Mouse (Mus musculus) cerebellum, adult 9-11 months (tissue): ENCODE measurements around the gene Mepce.
A peak's percentile ranks its signal among the peaks of the same experiment; 100 is the strongest.
"Not testable (repeated sequence)": the region's sequence is repeated elsewhere in the genome, so short reads cannot be mapped to it uniquely, and the experiment has no call there.

ENCODE experiments used
- DNase-seq: peaks from one replicate; pipeline ENCODE4 v3.0.0; 2022

The Mepce gene

DNA sequence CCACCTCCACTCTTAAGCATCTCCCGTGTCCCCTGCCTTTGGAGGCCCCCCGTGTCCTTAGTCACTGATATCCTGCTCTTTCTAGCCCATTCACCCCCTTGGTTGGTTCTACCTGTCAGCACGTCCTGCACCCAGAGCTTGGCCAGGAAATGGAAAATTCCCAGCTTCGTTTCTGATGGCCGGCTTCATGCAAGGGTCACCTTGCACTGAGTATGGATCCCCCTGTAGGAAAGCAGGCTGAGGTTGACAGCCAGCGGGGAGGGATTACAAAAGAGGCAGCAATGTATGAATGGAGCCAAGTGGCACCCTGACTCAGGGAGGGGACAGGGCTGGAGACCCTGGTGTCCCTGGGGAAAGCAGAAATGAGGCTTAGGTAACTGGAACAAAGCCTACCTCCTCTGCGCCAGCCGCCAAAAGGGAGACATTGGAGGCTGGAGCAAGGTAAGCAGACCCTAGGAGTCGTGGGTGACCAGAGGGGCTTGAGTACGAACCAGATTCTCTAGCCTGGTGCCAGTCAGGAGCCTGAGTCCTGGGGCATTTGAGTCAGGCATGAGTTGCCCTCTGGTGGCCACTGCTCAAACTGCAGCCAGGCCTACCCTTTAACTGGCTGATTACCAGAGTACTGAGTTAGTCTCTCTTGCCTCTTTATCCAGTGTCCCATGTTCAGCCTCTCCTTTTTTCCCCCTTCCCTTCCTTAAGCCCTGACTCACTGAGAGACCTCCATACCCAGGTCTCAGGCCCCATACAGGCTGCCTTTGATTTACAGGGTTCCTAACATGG lies 30.4 kb downstream of the Mepce start:
- peak; percentile 86 for DNase-seq

DNA sequence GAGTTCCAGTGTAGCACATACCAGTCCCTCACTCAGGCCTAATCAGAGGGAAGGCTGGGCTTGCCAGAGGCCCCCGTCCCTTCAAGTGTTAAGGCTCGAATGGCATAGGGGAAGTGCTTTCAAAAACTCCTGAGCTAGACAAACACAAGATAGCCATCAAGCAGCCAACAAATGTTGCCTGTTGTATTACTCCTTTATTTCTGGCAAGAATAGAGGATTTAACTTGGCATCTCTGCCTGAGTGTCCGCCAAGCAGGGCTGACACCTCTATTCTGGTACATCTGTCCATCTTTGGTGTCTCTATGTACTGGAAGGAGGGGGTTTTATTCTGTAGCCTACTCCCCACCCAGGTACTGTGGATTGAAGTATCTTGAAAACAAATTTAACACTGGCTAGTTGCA lies 31.3 kb downstream of the Mepce start:
- DNase-seq: peak; percentile 46

DNA sequence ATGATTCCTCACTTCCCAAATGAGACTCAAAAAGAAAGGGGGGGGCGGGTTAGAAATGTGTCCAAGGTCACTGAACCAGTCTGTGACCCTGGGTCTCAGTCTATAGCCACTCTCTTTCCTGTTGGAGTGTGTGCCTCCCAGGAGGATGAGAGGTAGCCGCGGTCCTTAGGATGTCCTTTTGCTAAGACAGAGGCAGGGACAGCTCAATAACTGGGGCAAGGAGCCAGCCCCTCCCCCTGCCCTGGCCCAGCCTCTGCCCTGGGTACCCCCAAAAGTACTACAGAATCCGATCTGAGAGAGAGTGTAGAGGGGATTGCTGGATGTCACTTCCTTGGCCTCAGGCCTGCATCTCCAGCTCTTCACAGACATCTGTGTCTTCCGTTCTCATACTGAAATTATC lies 32.0 kb downstream of the Mepce start:
- peak; percentile 40 for DNase-seq

DNA sequence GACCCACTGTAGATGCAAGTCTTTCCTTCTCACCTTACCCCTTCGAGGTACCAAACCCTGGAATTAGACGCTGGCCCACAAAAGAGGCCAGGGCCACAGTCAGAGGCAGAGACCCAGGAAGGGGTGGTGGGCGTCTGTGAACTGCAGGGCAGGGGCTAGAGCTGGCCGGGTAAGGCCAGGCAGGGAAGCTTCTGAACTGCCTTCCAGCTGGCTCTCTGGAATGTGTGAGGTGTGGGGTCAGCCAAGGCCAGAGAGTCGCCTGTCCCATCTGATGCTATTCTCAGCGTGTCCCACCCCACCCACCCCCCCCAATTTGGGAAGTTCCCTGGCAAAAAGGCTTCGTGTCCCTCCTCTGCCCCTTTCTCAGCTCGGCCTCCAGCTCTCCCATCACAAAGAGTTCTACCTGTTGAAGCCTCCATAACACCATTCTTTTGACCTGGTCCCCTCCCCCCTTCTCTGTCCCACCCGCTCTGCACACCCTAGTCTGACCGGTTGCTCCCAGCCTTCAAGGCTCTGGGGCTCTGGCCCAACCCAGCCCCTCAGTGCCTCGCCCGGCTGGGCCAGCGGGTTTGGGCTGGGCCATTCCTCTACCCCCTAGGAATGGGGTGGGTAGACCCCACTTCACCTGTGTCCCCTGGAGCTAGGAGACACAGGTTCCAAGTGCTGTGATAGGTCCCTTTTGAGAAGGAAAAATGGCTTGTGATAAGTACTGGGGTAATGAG lies 34.2 kb downstream of the Mepce start:
- DNase-seq: peak; percentile 22

DNA sequence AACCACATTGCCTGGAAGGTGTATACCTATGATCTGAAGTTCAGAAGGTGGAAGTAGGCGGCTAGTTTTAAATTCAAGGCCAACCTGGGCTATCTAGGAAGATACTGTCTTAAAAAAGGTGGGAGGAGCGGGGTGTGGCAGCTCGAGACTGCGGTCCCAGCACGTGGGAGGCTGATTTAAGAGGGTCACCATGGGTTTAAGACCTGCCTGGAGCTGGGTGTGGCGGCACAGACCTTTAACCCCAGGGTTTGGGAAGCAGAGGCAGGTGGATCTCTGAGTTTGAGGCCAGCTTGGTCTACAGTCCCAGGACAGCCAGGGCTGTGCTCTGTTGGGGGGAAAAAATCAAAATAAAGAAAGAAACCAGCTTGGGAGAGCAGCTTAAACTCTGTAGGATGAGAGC lies 35.5 kb downstream of the Mepce start:
- DNase-seq: no peak

DNA sequence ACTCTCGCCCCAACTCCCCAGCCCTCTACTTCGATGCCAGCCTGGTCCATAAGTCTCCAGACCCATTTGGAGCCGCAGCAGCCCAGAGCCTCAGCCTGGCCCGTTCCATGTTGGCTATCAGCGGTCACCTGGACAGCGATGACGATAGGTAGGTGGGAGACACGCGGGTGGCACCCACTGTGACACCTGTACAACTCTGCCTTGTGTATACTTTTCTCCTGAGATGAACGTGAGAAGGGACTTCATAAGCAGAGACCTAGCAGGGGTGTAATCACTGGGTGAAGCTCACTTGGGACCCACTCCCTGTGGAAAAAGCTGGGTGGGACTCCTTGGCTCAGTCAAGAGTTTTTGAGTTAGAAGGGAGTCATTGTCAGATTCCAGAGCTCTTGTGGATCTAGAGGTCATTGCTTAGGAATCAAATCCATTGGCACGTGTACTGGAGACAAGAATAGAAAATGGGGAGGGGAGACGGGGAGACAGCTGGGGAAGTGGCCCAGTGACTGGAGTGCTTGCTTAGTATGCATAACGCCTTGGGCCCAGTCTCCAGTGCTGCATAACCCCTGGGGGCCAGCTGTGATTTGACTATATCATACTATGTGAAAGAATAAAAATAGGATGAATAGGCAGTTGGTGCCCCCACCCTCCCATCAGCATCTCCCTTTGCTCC lies 36.1 kb downstream of the Mepce start:
- DNase-seq: no peak

DNA sequence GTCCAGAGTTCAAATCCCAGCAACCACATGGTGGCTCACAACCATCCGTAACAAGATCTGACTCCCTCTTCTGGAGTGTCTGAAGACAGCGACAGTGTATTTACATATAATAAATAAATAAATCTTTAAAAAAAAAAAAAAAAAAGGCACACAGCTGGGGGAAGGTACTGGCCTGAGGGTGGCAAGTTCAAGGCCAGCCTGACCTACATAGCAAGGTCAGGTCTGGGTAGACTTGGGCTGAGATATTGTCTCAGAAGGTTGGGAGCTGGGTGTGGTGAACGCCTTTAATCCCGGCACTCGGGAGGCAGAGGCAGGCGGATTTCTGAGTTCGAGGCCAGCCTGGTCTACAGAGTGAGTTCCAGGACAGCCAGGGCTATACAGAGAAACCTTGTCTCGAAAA lies 37.2 kb downstream of the Mepce start:
- DNase-seq: not testable (repeated sequence)

DNA sequence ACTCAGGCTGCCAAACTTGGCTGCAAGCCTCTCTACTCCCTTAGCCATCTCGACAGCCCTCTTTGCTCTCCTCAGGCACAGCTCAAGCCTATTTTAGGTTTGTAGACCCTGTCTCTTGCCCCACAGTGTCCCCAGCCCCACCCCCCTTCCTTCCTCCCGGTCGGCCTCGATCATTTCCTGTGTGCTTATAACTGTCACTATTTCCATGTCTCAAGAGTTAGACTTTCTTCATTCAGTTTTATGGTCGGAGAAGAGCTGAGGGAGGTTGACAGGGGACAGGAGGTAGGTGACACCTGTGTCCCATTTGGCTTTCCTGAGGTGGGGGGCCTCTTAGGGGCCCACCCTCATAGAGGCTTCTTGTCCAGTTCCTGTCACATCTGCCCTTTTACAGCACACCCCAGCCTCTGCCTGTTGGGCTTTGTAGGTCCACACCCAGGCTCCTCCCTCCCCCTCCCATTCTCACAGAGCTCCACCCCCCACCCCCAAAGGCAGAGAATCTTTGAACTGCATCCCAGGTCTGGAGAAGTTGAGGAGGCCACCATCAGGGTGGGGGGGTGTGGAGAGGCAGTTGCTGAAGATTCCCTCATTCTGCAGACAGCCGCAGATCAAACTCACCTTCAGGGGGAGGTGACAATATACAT lies 38.1 kb downstream of the Mepce start:
- no peak for DNase-seq

DNA sequence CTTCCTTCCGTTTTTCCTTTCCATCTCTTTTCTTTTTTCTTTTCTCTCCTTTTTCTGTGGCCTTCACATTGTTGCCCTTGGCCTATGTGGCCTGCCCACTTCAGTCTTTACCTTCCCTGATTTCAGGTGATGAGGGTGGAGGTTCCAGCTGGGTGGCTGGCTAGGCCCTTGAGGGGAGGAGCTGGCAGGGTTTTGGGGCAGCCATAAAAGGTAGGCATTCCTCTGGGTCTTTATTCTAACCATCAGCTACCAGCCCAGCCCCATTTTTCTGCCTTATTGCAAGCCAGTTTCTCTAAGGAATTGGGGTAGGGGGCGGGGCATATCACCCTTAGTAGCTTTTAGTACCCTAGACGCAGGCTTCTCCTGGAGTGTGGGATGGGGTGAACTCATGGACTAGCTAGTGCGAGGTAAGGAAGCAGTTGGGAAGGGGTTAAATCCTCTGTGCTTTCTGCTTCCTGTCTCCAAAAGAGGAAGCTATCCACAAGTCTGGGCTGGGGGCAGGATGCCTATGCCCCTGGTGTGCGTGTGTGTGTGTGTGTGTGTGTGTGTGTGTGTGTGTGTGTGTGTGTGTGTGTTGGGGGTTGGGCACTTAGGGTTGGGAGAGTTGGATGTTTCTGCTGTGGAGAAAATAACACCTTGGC lies 39.2 kb downstream of the Mepce start:
- peak; percentile 55 for DNase-seq

DNA sequence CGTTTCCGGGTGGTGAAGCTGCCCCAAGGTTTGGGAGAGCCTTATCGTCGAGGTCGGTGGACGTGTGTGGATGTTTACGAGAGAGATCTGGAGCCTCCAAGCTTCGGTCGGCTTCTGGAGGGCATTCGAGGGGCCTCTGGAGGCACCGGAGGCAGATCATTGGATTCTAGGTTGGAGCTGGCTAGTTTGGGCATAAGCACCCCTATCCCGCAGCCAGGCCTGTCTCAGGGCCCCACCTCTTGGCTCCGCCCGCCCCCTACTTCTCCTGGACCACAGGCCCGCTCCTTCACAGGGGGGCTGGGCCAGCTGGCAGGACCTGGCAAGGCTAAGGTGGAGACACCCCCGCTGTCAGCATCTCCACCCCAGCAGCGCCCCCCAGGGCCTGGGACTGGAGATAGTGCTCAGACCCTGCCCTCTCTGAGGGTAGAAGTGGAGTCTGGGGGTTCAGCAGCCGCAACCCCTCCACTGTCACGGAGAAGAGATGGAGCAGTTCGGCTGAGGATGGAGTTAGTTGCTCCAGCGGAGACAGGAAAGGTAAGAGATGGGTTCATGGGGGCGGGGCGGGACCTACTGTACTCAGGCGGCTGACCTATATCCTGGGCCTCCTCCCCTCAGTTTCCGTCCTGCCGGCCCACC lies 40.0 kb downstream of the Mepce start:
- peak; percentile 84 for DNase-seq

DNA sequence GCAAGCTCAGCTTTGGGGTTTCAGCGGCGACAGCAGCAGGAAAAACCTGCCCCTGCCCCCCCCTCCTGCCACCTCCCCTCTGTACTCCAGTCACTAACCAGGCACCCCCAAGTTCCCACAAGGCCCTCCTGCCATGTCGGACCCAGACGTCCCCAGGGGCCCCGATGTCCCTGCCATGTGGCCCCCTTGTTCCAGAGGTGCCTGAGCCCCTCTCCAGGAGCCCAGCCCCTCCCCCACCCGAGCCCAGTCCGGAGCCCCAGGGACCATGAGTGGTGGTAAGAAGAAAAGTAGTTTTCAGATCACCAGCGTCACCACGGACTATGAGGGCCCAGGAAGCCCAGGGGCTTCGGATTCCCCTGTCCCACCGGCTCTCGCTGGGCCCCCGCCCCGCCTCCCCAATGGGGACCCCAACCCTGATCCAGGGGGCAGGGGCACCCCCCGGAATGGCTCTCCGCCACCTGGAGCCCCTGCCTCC lies 40.6 kb downstream of the Mepce start:
- peak; percentile 67 for DNase-seq

DNA sequence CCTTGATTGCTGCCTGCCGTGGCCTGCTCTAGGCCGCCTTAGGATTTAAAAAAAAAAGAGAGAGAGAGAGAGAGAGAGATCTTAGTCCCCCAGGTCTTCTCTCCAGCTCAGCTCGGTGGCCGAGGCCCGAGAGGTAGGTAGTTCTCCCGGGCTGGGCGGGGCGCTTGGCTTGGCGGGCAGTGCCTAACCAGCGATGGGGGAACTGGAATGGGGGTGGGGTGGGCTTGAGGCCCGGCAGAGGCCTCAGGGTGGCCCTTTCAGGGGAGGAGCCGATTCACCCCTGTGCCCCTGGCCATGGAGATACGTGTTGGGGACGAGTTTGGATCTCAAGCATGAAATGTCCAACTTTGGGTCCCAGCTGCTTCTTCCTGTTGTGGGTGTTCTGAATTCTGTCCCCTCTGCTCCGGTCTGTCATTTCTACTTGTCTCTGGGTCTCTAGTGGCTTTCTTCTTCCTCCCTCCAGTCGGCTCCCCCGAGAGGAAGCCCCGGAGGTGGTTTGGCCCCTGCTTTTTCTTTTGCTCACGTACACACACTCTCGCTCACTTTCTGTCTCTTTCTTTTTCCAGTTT lies 41.1 kb downstream of the Mepce start:
- peak; percentile 73 for DNase-seq

DNA sequence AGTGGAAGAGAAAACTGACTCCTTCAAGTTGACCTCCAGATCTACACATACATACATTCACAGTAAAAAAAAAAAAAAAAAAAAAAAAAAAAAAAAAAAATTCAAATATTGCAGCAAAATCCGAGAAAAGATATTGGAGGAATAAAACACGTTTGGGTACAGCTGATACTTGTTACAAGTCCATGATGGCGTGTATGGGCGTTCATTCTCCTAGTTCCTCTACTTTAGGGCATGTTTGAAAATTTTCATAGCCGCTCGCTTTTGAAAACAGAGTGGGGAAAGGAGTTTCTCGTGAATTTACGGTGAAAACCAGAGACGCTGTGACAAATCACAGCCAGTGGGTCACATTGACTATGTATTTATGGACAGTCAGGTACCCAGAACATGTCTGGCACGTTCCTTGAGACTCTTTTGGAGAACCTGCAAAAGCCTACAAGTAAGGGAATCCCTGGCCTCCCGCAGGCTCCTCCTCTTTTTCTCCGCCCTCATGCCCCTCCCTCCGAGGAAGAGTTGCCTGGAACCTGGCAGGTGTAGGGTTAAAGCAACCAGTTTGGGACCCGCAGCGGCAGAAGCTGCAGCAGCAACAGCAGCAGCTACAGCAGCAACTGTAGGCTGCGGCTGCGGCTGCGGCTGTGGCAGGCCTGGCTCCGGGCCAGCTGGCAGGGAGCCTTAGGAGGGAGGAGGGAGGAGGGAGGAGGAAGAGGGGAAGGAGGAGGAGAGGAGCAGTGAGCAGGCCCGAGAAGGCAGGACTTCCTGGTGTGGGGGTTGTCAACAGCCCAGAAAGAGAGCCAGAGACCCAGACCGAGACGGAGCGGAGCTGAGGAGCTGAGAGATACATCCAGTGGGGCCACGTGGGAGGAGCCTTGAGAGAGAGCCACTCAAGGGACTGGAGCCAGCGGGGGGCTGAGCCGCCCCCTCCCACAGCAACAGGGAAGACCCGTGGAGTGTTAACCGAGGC lies 42.0 kb downstream of the Mepce start, which contains the start of gene Tsc22d4:
TSS of gene Tsc22d4 (plus strand) at position 517 of the 958 bp plus-strand sequence.
- DNase-seq: peak; percentile 92

DNA sequence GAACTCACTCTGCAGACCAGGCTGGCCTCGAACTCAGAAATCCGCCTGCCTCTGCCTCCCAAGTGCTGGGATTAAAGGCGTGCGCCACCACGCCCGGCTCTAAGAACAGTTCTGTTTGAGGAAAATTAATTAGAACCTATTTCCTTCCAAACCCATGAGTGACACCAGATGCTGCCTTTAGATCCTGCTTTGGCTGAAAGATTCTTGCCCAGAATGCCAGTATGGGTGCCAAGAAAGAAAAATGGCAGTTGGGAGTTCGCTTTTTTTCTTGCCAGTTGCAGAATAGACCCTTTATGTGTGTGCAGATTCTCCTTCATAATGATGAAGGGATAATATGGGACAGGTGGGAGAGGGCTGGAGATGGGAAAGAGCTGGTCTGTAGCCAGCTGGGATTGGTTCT lies 43.3 kb downstream of the Mepce start:
- DNase-seq: peak; percentile 32

DNA sequence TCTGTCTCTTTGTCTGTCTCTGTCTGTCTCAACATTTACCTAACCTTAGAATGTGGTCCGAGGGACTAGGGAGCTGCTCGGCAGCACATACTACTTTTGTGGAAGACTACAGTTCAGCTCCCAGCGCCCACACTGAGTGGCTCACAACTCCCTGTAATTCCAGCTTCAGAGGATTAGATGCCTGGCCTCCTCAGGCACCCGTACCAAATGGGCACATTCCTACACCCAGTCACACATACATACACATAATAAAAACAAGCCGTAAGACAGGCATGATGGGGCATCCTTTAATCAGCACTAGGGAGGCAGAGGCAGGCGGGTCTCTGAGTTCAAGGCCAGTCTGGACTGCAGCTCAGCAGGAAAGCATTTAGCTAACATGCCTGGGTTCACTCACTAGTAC lies 44.6 kb downstream of the Mepce start:
- DNase-seq: peak; percentile 33

DNA sequence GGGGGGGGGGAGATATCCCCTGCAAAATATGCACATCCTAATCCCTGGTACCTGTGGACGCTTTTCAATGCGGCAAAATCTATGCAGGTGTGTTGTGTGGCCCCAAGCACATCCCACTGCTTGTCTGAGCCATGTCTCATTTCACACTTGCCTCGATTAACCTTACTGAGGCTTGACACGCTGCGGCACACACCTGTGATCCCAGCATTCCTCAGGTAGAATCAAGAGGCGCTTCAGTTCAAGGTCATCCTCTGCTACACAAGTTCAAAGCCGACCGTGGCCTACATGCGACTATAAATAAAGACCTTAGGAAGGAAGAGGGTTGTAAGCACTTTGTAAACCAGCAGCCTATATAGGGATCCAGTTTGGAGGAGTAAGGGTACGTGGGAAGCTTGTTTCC lies 45.4 kb downstream of the Mepce start:
- peak; percentile 54 for DNase-seq

DNA sequence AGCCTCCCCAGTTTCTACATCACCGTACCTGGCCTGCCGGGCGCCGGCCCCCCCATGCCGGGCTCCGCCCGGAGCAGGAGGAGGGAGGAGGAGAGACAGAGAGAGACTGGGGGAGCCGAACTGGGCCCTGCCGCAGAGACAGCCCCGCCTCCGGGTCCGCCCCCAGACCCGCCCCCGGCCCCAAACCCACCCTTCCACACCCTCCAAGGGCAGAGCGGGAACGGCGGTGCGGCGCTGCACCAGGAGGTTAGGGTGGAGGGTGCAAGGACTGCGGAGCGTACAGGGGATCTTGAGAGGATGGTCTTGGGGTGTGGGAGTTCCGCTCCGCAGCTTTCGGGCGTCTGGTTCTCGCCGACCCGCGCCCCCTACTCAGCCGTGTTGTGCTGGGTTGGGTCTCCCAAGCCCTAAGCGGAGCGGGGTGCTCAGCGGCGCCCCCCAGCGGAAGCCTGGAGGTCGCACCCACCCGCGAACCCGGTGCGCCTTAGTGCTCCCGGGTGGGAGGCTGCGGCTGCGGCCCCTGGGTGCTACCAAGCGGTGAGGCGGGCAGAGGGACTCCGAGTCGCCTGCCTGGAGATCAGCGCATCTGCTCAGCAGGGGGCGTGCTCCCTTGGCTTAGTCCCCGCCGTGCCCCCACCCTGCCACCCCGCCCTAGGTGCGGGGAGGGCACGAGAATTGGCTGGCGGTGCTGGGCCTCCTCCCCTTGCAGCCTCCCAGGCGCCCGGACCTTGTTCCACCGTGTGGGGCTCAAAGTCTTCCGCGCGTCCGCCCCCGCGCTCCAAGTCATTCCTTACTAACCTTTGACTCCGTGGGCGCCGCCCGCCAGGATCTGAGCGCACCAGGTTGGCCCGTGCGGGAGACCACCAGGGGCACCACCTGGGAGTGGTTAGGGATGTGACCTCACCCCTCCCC lies 46.2 kb downstream of the Mepce start, which contains the start of gene Nyap1:
TSS of gene Nyap1 (minus strand) at position 585 of the 909 bp plus-strand sequence.
- DNase-seq: peak; percentile 89

DNA sequence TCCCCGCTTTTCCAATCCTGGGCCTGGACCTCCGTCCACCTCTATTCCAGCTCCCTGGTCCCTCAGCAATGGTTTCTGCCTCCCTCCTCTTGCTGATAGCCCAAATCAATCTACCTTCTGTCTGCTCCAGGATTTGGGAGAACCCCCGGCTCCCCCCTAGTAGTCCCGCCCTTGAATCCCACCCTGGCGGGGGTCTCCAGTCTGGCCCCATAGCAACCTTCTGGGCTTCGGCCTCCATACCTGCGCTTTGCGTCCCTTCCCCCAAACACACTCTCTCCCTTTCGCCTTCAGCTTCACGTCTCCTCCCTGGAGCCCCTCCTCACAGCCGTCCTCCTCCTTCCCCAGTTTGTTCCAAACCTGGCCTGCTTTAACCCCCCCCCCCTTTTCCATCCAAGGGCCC lies 46.9 kb downstream of the Mepce start:
- no peak for DNase-seq

DNA sequence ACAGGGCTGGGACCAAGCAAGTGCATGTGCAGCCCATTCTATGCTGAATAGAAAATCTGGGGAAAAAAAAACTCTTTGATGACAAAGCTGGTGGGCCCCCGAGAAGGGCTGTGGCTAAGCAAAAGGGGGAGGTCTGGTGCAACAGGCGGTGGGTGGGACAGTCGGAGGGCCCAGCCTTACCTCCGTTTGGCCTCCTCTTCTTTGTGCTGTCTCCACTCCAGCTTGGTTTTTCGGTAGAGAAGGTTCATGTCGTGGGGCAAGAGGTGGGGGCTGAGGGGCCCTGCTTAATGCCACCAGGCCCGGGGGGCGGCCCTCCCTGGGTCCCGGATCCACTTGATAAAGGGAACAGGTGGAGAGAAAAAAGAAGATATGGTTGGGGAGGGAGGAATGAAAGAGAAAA lies 48.0 kb downstream of the Mepce start:
- DNase-seq: peak; percentile 51
